Mouse (Mus musculus) heart, embryonic 13.5 days (tissue): ENCODE measurements around the gene Arhgef3. TPM values are rescaled to one million over a fixed set of nuclear protein-coding genes. Genes with fewer than 3 reads are reported as not detected.

Experiments
- ATAC-seq: fragments of 200-750 bp; cut with Nextera tagmentation; 2 replicates; pipeline ENCODE4 v1.8.0; 2017; ENCODE audit warnings: moderate TSS enrichment; ENCODE audit not compliant: insufficient number of reproducible peaks, low FRiP score, low TSS enrichment; ENCODE audit errors: extremely low read depth
- H3K27ac ChIP-seq: fragments of 300-500 bp; sonication (generic); replicated peaks from 2 replicates; pipeline ENCODE4 v1.5.1; 2015; ENCODE audit warnings: moderate library complexity, mild to moderate bottlenecking, inconsistent platforms
- H3K27me3 ChIP-seq: fragments of 300-500 bp; sonication (generic); replicated peaks from 2 replicates; pipeline ENCODE4 v1.6.1; 2015; ENCODE audit warnings: mild to moderate bottlenecking, inconsistent platforms
- H3K36me3 ChIP-seq: fragments of 300-500 bp; sonication (generic); 2 replicates; pipeline ENCODE4 v1.6.1; 2015; ENCODE audit warnings: mild to moderate bottlenecking, inconsistent platforms
- H3K4me1 ChIP-seq: fragments of 300-500 bp; sonication (generic); 2 replicates; pipeline ENCODE4 v1.6.1; 2015; ENCODE audit warnings: inconsistent platforms
- H3K4me2 ChIP-seq: fragments of 300-500 bp; sonication (generic); 2 replicates; pipeline ENCODE4 v1.6.1; 2015; ENCODE audit warnings: inconsistent platforms, mild to moderate bottlenecking, moderate library complexity
- H3K4me3 ChIP-seq: fragments of 300-500 bp; sonication (generic); 2 replicates; pipeline ENCODE4 v1.5.1; 2015; ENCODE audit warnings: moderate library complexity, mild to moderate bottlenecking, inconsistent platforms
- H3K9ac ChIP-seq: fragments of 300-500 bp; sonication (generic); 2 replicates; pipeline ENCODE4 v1.6.1; 2015; ENCODE audit warnings: inconsistent platforms, mild to moderate bottlenecking, moderate library complexity
- H3K9me3 ChIP-seq: fragments of 300-500 bp; sonication (generic); 2 replicates; pipeline ENCODE4 v1.6.1; 2016; ENCODE audit warnings: inconsistent platforms
- WGBS: fragments of 180-500 bp; shearing (Covaris S2); methylation state at CpG from one replicate; pipeline ENCODE4 v1.1.7; 2015; ENCODE audit warnings: mixed read lengths; 5-methylcytosine and 5-hydroxymethylcytosine counted together
- polyA plus RNA-seq: library from polyadenylated mRNA; unstranded; fragments of >200 nt; fragmentation: Nextera tagmentation; extraction: Ambion mirVana; gene quantifications from 2 replicates; pipeline ENCODE4 v1.2.1, GENCODE M21; 2015

Gene Arhgef3
- polyA plus RNA-seq, 1 experiment from 2014 or later = 13.2 TPM

GRCm38 (mm10) chr14:27178560-27178920 is 63.8 kb downstream of the Arhgef3 start:
- Histone ChIP-seq H3K4me1 (peaks cover 47% of the 10 kb centered on the region), H3K9ac (no peak overlapping the region), H3K27ac (peak overlapping the region; percentile 26; the same call in 1 of the 2 replicates), H3K36me3 (no peaks in the 10 kb centered on the region), H3K9me3 (no peaks in the 10 kb centered on the region), H3K27me3 (peaks cover 23% of the 10 kb centered on the region), H3K4me3 (no peak overlapping the region), H3K4me2 (no peak overlapping the region)
- ATAC-seq = no peak; the same call in 1 of the 2 replicates
- 66% methylated on average over 8 of the region's 8 CpGs for WGBS

- WGBS = 81% methylated on average over 7 of the region's 7 CpGs
- Histone ChIP-seq H3K27me3 (peaks cover 15% of the 10 kb centered on the region), H3K27ac (no peak overlapping the region), H3K36me3 (no peaks in the 10 kb centered on the region), H3K9me3 (no peaks in the 10 kb centered on the region), H3K4me3 (no peak overlapping the region), H3K9ac (no peak overlapping the region), H3K4me2 (no peak overlapping the region), H3K4me1 (peaks cover 38% of the 10 kb centered on the region)
- no peak for ATAC-seq
These were observed 65.1 kb downstream of the Arhgef3 start for GRCm38 (mm10) chr14:27179771-27180170.

GRCm38 (mm10) chr14:27182059-27182458 is 67.4 kb downstream of the Arhgef3 start:
- WGBS = 30% methylated on average over 11 of the region's 11 CpGs
- Histone ChIP-seq H3K27ac (peak overlapping the region; percentile 4; the same call in 1 of the 2 replicates), H3K36me3 (no peaks in the 10 kb centered on the region)

GRCm38 (mm10) chr14:27182646-27183438 is 68.1 kb downstream of the Arhgef3 start:
- H3K27me3 ChIP-seq = 0 out of 2 replicates have a peak, but pooled peaks cover 3% of the 10 kb centered on the region
- no peaks in the 10 kb centered on the region for H3K9me3 ChIP-seq
- WGBS = 59% methylated on average over 11 of the region's 11 CpGs
- H3K4me3 ChIP-seq = no peak overlapping the region
- no peak overlapping the region for H3K4me2 ChIP-seq
- H3K4me1 ChIP-seq = peaks cover 43% of the 10 kb centered on the region
- H3K9ac ChIP-seq = peak overlapping the region; percentile 9; the same call in 1 of the 2 replicates
- H3K36me3 ChIP-seq = no peaks in the 10 kb centered on the region
- no peak for ATAC-seq
- H3K27ac ChIP-seq = 0 out of 2 replicates have a peak overlapping the region, but pooled peaks have one; percentile 4

More at GRCm38 (mm10) chr14:27182059-27182458, 67.4 kb downstream of the Arhgef3 start:
- ATAC-seq = no peak
- 0 out of 2 replicates have a peak, but pooled peaks cover 3% of the 10 kb centered on the region for H3K27me3 ChIP-seq
- peaks cover 43% of the 10 kb centered on the region for H3K4me1 ChIP-seq
- H3K4me2 ChIP-seq = peak overlapping the region; percentile 3; the same call in 1 of the 2 replicates
- no peak overlapping the region for H3K4me3 ChIP-seq
- H3K9ac ChIP-seq = peak overlapping the region; percentile 45; the same call in 1 of the 2 replicates
- H3K9me3 ChIP-seq = no peaks in the 10 kb centered on the region

GRCm38 (mm10) chr14:27183501-27184230 is 69.0 kb downstream of the Arhgef3 start:
- H3K27ac ChIP-seq = no peak overlapping the region
- H3K9ac ChIP-seq = no peak overlapping the region
- H3K9me3 ChIP-seq = no peaks in the 10 kb centered on the region
- H3K4me2 ChIP-seq = no peak overlapping the region
- 58% methylated on average over 16 of the region's 16 CpGs for WGBS
- no peaks in the 10 kb centered on the region for H3K36me3 ChIP-seq
- H3K27me3 ChIP-seq = 0 out of 2 replicates have a peak, but pooled peaks cover 3% of the 10 kb centered on the region
- ATAC-seq = no peak
- no peak overlapping the region for H3K4me3 ChIP-seq
- peaks cover 35% of the 10 kb centered on the region for H3K4me1 ChIP-seq

- H3K9me3 ChIP-seq = no peaks in the 10 kb centered on the region
- H3K27ac ChIP-seq = peak overlapping the region; percentile 54
These were observed 71.2 kb downstream of the Arhgef3 start for GRCm38 (mm10) chr14:27185902-27186301.

GRCm38 (mm10) chr14:27186596-27186995 is 71.9 kb downstream of the Arhgef3 start:
- Histone ChIP-seq H3K4me2 (no peak overlapping the region), H3K27ac (peak overlapping the region; percentile 54), H3K4me3 (no peak overlapping the region), H3K9me3 (no peaks in the 10 kb centered on the region), H3K27me3 (0 out of 2 replicates have a peak, but pooled peaks cover 3% of the 10 kb centered on the region), H3K36me3 (no peaks in the 10 kb centered on the region), H3K9ac (no peak overlapping the region), H3K4me1 (peaks cover 27% of the 10 kb centered on the region)
- no peak for ATAC-seq
- WGBS = 64% methylated on average over 4 of the region's 4 CpGs

More at GRCm38 (mm10) chr14:27185902-27186301, 71.2 kb downstream of the Arhgef3 start:
- Histone ChIP-seq H3K4me1 (peaks cover 29% of the 10 kb centered on the region), H3K4me2 (no peak overlapping the region), H3K27me3 (0 out of 2 replicates have a peak, but pooled peaks cover 3% of the 10 kb centered on the region), H3K4me3 (no peak overlapping the region), H3K9ac (no peak overlapping the region), H3K36me3 (no peaks in the 10 kb centered on the region)
- 38% methylated on average over 5 of the region's 5 CpGs for WGBS
- no peak for ATAC-seq

GRCm38 (mm10) chr14:27187025-27187424 is 72.3 kb downstream of the Arhgef3 start:
- 9% methylated on average over 4 of the region's 4 CpGs for WGBS
- H3K27me3 ChIP-seq = 0 out of 2 replicates have a peak, but pooled peaks cover 3% of the 10 kb centered on the region
- no peak overlapping the region for H3K27ac ChIP-seq
- H3K4me3 ChIP-seq = no peak overlapping the region
- H3K36me3 ChIP-seq = no peaks in the 10 kb centered on the region
- peaks cover 23% of the 10 kb centered on the region for H3K4me1 ChIP-seq
- no peak for ATAC-seq
- no peak overlapping the region for H3K4me2 ChIP-seq
- no peak overlapping the region for H3K9ac ChIP-seq
- no peaks in the 10 kb centered on the region for H3K9me3 ChIP-seq

- no peak for ATAC-seq
- Histone ChIP-seq H3K9ac (no peak overlapping the region), H3K27ac (no peak overlapping the region), H3K27me3 (0 out of 2 replicates have a peak, but pooled peaks cover 3% of the 10 kb centered on the region), H3K4me1 (peaks cover 14% of the 10 kb centered on the region), H3K9me3 (no peaks in the 10 kb centered on the region), H3K36me3 (no peaks in the 10 kb centered on the region), H3K4me3 (no peak overlapping the region), H3K4me2 (no peak overlapping the region)
- WGBS = 57% methylated on average over 4 of the region's 4 CpGs
These were observed 73.2 kb downstream of the Arhgef3 start for GRCm38 (mm10) chr14:27187885-27188284.

GRCm38 (mm10) chr14:27192450-27192849 is 77.8 kb downstream of the Arhgef3 start:
- H3K9me3 ChIP-seq = no peaks in the 10 kb centered on the region
- H3K36me3 ChIP-seq = no peaks in the 10 kb centered on the region
- H3K4me3 ChIP-seq = no peak overlapping the region
- no peak overlapping the region for H3K27ac ChIP-seq
- ATAC-seq = no peak
- no peaks in the 10 kb centered on the region for H3K4me1 ChIP-seq
- 28% methylated on average over 3 of the region's 3 CpGs for WGBS
- no peaks in the 10 kb centered on the region for H3K27me3 ChIP-seq
- no peak overlapping the region for H3K9ac ChIP-seq
- no peak overlapping the region for H3K4me2 ChIP-seq

- no peak overlapping the region for H3K9ac ChIP-seq
- H3K27me3 ChIP-seq = no peaks in the 10 kb centered on the region
- no peak overlapping the region for H3K27ac ChIP-seq
- ATAC-seq = no peak
- no peak overlapping the region for H3K4me2 ChIP-seq
- H3K36me3 ChIP-seq = no peaks in the 10 kb centered on the region
- no peak overlapping the region for H3K4me3 ChIP-seq
- H3K9me3 ChIP-seq = no peaks in the 10 kb centered on the region
- 76% methylated on average over 8 of the region's 8 CpGs for WGBS
- no peaks in the 10 kb centered on the region for H3K4me1 ChIP-seq
These were observed 82.3 kb downstream of the Arhgef3 start for GRCm38 (mm10) chr14:27196980-27197379.
